Comparison of ENCODE assay signal across 8 mouse cellular contexts in the genomic region with DNA sequence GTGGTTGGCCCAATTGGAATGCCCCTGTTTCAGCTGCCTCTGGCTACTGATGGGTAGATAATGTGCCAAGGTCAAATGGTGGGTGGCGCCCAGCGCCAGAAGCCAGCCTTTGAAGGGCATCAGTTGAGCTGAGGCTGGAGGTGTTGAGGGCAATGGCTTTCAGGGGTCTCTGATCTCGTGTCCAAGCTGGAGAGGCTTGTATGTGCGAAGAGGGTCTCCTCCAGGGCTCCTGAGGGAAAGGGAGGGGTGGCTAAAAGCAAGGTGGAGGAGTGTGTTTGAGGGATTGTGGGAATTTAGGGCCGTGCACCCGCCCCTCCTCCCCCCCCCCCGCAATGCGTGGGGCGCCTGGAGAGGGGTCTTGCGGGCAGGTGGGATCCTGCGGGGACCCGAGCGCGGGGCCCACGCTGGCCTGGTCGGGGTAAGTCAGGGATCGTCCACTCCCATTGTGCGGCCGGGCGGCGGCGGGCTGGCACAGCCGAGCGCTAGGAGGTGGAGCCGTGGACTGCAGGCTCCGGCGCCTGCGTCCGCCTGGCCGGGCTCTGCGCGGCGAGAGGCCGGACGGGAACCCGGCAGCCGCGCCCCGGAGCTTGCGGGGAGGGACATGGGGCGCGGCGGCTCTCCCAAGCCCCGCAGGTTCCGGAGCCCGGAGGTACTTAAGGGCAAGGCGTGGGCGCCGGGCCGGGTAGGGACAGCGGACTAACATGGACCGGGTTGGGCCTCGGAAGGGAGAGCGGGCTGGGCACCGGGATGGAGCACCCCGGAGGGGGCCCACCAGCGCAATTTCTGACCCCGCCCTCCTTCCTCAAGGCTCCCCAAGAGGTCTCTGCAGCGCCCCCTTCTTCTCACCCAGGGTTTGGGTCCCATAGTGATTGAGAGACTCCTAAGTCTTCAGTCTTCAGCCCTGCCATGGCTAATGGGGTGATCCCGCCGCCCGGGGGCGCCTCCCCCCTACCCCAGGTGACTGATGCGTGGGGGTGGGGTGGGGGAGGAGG. TPM values are rescaled to one million over a fixed set of nuclear protein-coding genes. Genes with fewer than 3 reads are reported as not detected.
DNase-seq lines count a peak whose midpoint lies in the region; ATAC-seq and TF ChIP-seq lines count a peak whose summit lies in the region.

Gene Slc4a3 (plus strand): TSS at position 302 of the 992 bp plus-strand sequence.

- peak; percentile 42; the same call in 1 of the 2 replicates for TF ChIP-seq CTCF in intestine, postnatal 0 days (IDR thresholded peaks at IDR 0.05; ENCODE audit: low read depth)
- TF ChIP-seq CTCF in stomach, postnatal 0 days (IDR thresholded peaks at IDR 0.05; ENCODE audit: low read depth), result peak; percentile 53

- no peak for ATAC-seq in megakaryocyte, adult 5-6 weeks (ENCODE audit: poor library complexity, severe bottlenecking)
- ATAC-seq in granulocyte monocyte progenitor cell, adult 5-6 weeks (replicated peaks; ENCODE audit: poor library complexity, severe bottlenecking), result peak; percentile 79
- peak; percentile 67 for ATAC-seq in intestine, postnatal 0 days
- peak; percentile 93 for ATAC-seq in midbrain, embryonic 13.5 days
- ATAC-seq in stomach, postnatal 0 days (ENCODE audit: low FRiP score, low TSS enrichment), result peak; percentile 90

- DNase-seq in embryo, embryonic 11.5 days (ENCODE audit: low read depth, low spot score), result peak; percentile 45
- peak; percentile 80 for DNase-seq in limb, embryonic 10.5 days (ENCODE audit: low spot score)
- DNase-seq in stomach, postnatal 0 days (ENCODE audit: low spot score), result peak; percentile 81

- peaks cover 92% of the 10 kb centered on the region for H3K27me3 ChIP-seq in megakaryocyte, embryonic 14.5 days (replicated peaks)
- H3K27me3 ChIP-seq in intestine, postnatal 0 days (replicated peaks; ENCODE audit: control insufficient read depth, insufficient read depth, low read length), result no peaks in the 10 kb centered on the region
- H3K27me3 ChIP-seq in limb, embryonic 10.5 days (ENCODE audit: low read depth, poor library complexity, severe bottlenecking), result peaks cover 12% of the 10 kb centered on the region; the same call in 1 of the 2 replicates
- no peaks in the 10 kb centered on the region for H3K27me3 ChIP-seq in midbrain, embryonic 13.5 days
- H3K27me3 ChIP-seq in stomach, postnatal 0 days (ENCODE audit: control insufficient read depth, insufficient read depth, low read length), result no peaks in the 10 kb centered on the region

- H3K9ac ChIP-seq in intestine, postnatal 0 days (ENCODE audit: low read depth, low read length), result peak within 1 kb of the TSS; percentile 60
- H3K9ac ChIP-seq in midbrain, embryonic 13.5 days (replicated peaks), result peak within 1 kb of the TSS; percentile 85
- peak within 1 kb of the TSS; percentile 80 for H3K9ac ChIP-seq in stomach, postnatal 0 days (ENCODE audit: low read length)

- no peaks in the 10 kb centered on the region for H3K9me3 ChIP-seq in megakaryocyte, embryonic 14.5 days
- no peaks in the 10 kb centered on the region for H3K9me3 ChIP-seq in intestine, postnatal 0 days (ENCODE audit: control insufficient read depth)
- H3K9me3 ChIP-seq in limb, embryonic 10.5 days (replicated peaks), result no peaks in the 10 kb centered on the region
- H3K9me3 ChIP-seq in midbrain, embryonic 13.5 days, result no peaks in the 10 kb centered on the region
- H3K9me3 ChIP-seq in stomach, postnatal 0 days (ENCODE audit: control insufficient read depth, low read length), result no peaks in the 10 kb centered on the region

- 1% methylated on average over 43 of the region's 64 CpGs for WGBS in intestine, postnatal 0 days
- 1% methylated on average over 63 of the region's 64 CpGs for WGBS in limb, embryonic 10.5 days
- 1% methylated on average over 52 of the region's 64 CpGs for WGBS in midbrain, embryonic 13.5 days
- WGBS in stomach, postnatal 0 days, result 2% methylated on average over 41 of the region's 64 CpGs

- no peaks in the 10 kb centered on the region for H3K36me3 ChIP-seq in megakaryocyte, embryonic 14.5 days (replicated peaks; ENCODE audit: low read length)
- 0 out of 2 replicates have a peak, but pooled peaks cover 5% of the 10 kb centered on the region for H3K36me3 ChIP-seq in intestine, postnatal 0 days (ENCODE audit: control insufficient read depth, insufficient read depth)
- H3K36me3 ChIP-seq in limb, embryonic 10.5 days, result peaks cover 35% of the 10 kb centered on the region
- peaks cover 34% of the 10 kb centered on the region for H3K36me3 ChIP-seq in midbrain, embryonic 13.5 days
- H3K36me3 ChIP-seq in stomach, postnatal 0 days (ENCODE audit: control insufficient read depth, insufficient read depth, low read length), result no peaks in the 10 kb centered on the region; the same call in 1 of the 2 replicates

- H3K4me2 ChIP-seq in intestine, postnatal 0 days (replicated peaks; ENCODE audit: low read depth), result peak within 1 kb of the TSS; percentile 93
- H3K4me2 ChIP-seq in midbrain, embryonic 13.5 days (replicated peaks), result peak within 1 kb of the TSS; percentile 69
- H3K4me2 ChIP-seq in stomach, postnatal 0 days (replicated peaks; ENCODE audit: low read depth), result peak within 1 kb of the TSS; percentile 92

- peak within 1 kb of the TSS; percentile 88 for H3K4me3 ChIP-seq in megakaryocyte, embryonic 14.5 days (replicated peaks)
- H3K4me3 ChIP-seq in intestine, postnatal 0 days (ENCODE audit: low read depth, low read length), result peak within 1 kb of the TSS; percentile 59
- peak within 1 kb of the TSS; percentile 84 for H3K4me3 ChIP-seq in limb, embryonic 10.5 days
- H3K4me3 ChIP-seq in midbrain, embryonic 13.5 days (replicated peaks), result peak within 1 kb of the TSS; percentile 60
- peak within 1 kb of the TSS; percentile 67 for H3K4me3 ChIP-seq in stomach, postnatal 0 days (ENCODE audit: low read depth, low read length)

- H3K27ac ChIP-seq in intestine, postnatal 0 days (ENCODE audit: low read depth, low read length), result no peak within 1 kb of the TSS; the same call in 1 of the 2 replicates
- peak within 1 kb of the TSS; percentile 95 for H3K27ac ChIP-seq in limb, embryonic 10.5 days
- H3K27ac ChIP-seq in midbrain, embryonic 13.5 days, result peak within 1 kb of the TSS; percentile 78
- peak within 1 kb of the TSS; percentile 56 for H3K27ac ChIP-seq in stomach, postnatal 0 days (replicated peaks)

- peaks cover 9% of the 10 kb centered on the region for H3K4me1 ChIP-seq in megakaryocyte, embryonic 14.5 days
- H3K4me1 ChIP-seq in intestine, postnatal 0 days (replicated peaks; ENCODE audit: control insufficient read depth, insufficient read depth, low read length), result 0 out of 2 replicates have a peak, but pooled peaks cover 2% of the 10 kb centered on the region
- H3K4me1 ChIP-seq in limb, embryonic 10.5 days, result peaks cover 28% of the 10 kb centered on the region
- peaks cover 17% of the 10 kb centered on the region for H3K4me1 ChIP-seq in midbrain, embryonic 13.5 days (replicated peaks)
- H3K4me1 ChIP-seq in stomach, postnatal 0 days (replicated peaks; ENCODE audit: control insufficient read depth, insufficient read depth), result no peaks in the 10 kb centered on the region

- TF ChIP-seq EP300 in stomach, postnatal 0 days (optimal IDR thresholded peaks at IDR 0.05), result no peak

RNA-seq across cellular contexts. Expression of gene Slc4a3, which starts in this region (rescaled TPM):
- polyA plus RNA-seq in megakaryocyte, embryonic 14.5 days (2012; ENCODE audit: insufficient read depth, low replicate concordance), result 1.9 TPM in 1 of 2 replicates, not detected in the other
- total RNA-seq in megakaryocyte, adult 5-6 weeks (2015), result 0.05 TPM in 1 of 2 replicates, not detected in the other
- not detected in 2 replicates for total RNA-seq in megakaryocyte, adult 5-6 weeks (2017)
- not detected in 2 replicates for total RNA-seq in granulocyte monocyte progenitor cell, adult 5-6 weeks (2014; fragmentation: Nextera tagmentation)
- not detected in 2 replicates for total RNA-seq in granulocyte monocyte progenitor cell, adult 5-6 weeks (2017)
- 4.0 and 6.2 TPM in 2 replicates for polyA plus RNA-seq in intestine, postnatal 0 days (2015; fragmentation: Nextera tagmentation; extraction: Ambion mirVana)
- polyA plus RNA-seq in limb, embryonic 10.5 days (2016; fragmentation: Nextera tagmentation; extraction: Ambion mirVana), result 13.9 and 18.9 TPM in 2 replicates
- polyA plus RNA-seq in midbrain, embryonic 13.5 days (2015; fragmentation: Nextera tagmentation; extraction: Ambion mirVana), result 35.5 and 42.9 TPM in 2 replicates
- polyA plus RNA-seq in stomach, postnatal 0 days (2015; fragmentation: Nextera tagmentation; extraction: Ambion mirVana), result 7.1 and 7.9 TPM in 2 replicates

Comparison
In these comparisons a context has a peak if more than half of its experiments do, and no peak if none do; other contexts are left out.
1. Peak in ATAC-seq in granulocyte monocyte progenitor cell, adult 5-6 weeks; RNA of the gene not detected or under 1 TPM.